Mouse (Mus musculus) hindbrain, embryonic 15.5 days (tissue): ENCODE measurements around the gene Tor2a. TPM values are rescaled to one million over a fixed set of nuclear protein-coding genes. Genes with fewer than 3 reads are reported as not detected.
A peak's percentile ranks its signal among the peaks of the same experiment; 100 is the strongest.

Experiments used
- ATAC-seq: fragments of 200-750 bp; cut with Nextera tagmentation; 2 replicates; pipeline ENCODE4 v1.8.0; 2017; ENCODE audit warnings: low read depth, moderate number of reproducible peaks, moderate TSS enrichment; ENCODE audit not compliant: low FRiP score
- H3K27ac ChIP-seq: fragments of 300-500 bp; sonication (generic); replicated peaks from 2 replicates; pipeline ENCODE4 v1.5.1; 2015; ENCODE audit warnings: mild to moderate bottlenecking, inconsistent platforms
- H3K27me3 ChIP-seq: fragments of 300-500 bp; sonication (generic); 2 replicates; pipeline ENCODE4 v1.6.1; 2015; ENCODE audit warnings: control low read depth, inconsistent platforms
- H3K36me3 ChIP-seq: fragments of 300-500 bp; sonication (generic); 2 replicates; pipeline ENCODE4 v1.6.1; 2015; ENCODE audit warnings: control low read depth, inconsistent platforms
- H3K4me1 ChIP-seq: fragments of 300-500 bp; sonication (generic); replicated peaks from 2 replicates; pipeline ENCODE4 v1.6.1; 2015; ENCODE audit warnings: control low read depth, inconsistent platforms
- H3K4me2 ChIP-seq: fragments of 300-500 bp; sonication (generic); 2 replicates; pipeline ENCODE4 v1.6.1; 2015; ENCODE audit warnings: moderate library complexity, mild to moderate bottlenecking, inconsistent platforms
- H3K4me3 ChIP-seq: fragments of 300-500 bp; sonication (generic); 2 replicates; pipeline ENCODE4 v1.5.1; 2015; ENCODE audit warnings: mild to moderate bottlenecking, inconsistent platforms
- H3K9ac ChIP-seq: fragments of 300-500 bp; sonication (generic); 2 replicates; pipeline ENCODE4 v1.6.1; 2015; ENCODE audit warnings: inconsistent platforms
- H3K9me3 ChIP-seq: fragments of 300-500 bp; sonication (generic); 2 replicates; pipeline ENCODE4 v1.6.1; 2016; ENCODE audit warnings: control low read depth, inconsistent platforms
- WGBS: fragments of 180-500 bp; shearing (Covaris S2); methylation state at CpG from one replicate; pipeline ENCODE4 v1.1.7; 2015; 5-methylcytosine and 5-hydroxymethylcytosine counted together
- polyA plus RNA-seq: library from polyadenylated mRNA; unstranded; fragments of >200 nt; fragmentation: Nextera tagmentation; extraction: Ambion mirVana; gene quantifications from 2 replicates; pipeline ENCODE4 v1.2.1, GENCODE M21; 2015

Gene Tor2a
- polyA plus RNA-seq, 1 experiment from 2014 or later = 53.3 TPM

- Histone ChIP-seq H3K9me3 (no peaks in the 10 kb centered on the region), H3K4me2 (no peak overlapping the region), H3K27me3 (no peaks in the 10 kb centered on the region), H3K9ac (no peak overlapping the region), H3K4me1 (peaks cover 15% of the 10 kb centered on the region), H3K27ac (no peak overlapping the region), H3K36me3 (no peaks in the 10 kb centered on the region), H3K4me3 (no peak overlapping the region)
- whole genome bisulfite sequencing = 39% methylated on average over 12 of the region's 12 CpGs
- no peak for ATAC-seq
Measured at GRCm38 (mm10) chr2:32771886-32772285, 14.9 kb downstream of the Tor2a start.

DNA sequence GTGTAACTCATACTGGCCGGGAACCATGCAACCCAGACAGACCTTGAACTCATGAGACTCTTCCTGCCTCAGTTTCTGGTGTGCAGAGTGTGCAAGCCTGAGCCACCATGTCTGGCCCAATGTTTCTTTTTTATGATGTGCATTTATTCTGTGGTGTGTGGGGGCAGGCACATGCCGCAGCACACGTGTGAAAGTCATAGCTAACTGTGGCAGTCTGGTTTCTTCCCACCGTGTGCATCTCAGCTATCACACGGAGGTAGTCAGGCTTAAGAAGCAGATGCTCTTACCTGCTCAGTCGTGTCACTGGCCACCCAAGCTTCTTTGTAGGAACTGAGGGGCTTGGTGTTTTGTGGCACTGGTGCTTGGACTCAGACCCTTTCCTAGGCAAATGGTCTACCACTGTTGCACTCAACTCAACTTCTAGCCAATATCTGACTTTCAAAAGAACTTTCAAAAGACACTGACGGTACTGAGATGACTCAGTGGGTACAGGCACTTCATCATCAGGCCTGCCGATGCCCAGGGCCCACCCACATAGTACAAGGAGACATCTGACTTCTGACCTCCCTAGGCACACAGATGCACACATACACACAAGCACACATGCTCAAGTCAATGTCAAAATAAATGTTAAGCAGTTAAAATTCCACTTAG, 15.7 kb downstream of the Tor2a start:
- Histone ChIP-seq H3K4me3 (no peak overlapping the region), H3K27ac (no peak overlapping the region), H3K27me3 (no peaks in the 10 kb centered on the region), H3K4me2 (no peak overlapping the region), H3K9ac (no peak overlapping the region), H3K9me3 (no peaks in the 10 kb centered on the region), H3K4me1 (peaks cover 15% of the 10 kb centered on the region), H3K36me3 (no peaks in the 10 kb centered on the region)
- 86% methylated on average over 8 of the region's 8 CpGs for WGBS
- no peak for ATAC-seq

DNA sequence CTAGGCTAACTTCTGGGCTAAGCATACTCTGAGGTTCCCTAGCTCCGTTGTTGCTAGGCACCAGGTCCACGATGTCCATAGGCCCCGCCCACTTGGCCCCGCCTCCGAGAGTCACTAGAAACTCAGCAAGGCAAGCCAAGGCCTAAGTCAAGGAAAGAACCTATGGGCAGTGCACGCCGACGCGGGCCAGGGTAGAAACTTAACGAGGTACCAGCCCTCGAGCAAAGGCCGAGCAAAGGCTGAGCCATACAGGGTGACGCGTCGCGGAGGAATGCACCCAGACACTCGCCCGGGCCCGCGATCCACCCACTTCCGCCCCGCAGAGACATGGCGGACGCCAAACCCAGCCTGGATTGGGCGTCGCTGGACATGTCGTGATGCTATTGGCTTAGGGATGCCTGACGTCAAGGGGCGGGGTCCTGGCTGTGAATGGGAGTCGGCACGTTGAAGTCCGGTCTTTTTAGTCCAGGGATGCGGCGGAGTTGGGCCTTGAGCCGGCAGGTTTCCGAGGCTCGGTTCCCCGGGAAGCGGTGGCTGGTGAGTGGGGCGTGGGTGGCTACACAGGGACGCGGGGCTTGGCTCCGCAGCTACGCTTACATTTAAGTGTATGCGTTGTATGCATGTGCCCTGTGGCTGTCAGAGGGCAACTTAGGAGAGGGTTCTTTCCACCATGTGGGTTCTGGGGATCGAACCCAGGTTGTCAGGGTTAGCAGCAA, 18.5 kb downstream of the Tor2a start, which contains the start of the genes Ttc16 and Ptrh1:
Ttc16 (minus strand) TSS at position 275 of the 716 bp plus-strand sequence.
Ptrh1 (plus strand) TSS at position 428 of the 716 bp plus-strand sequence.
- peak within 1 kb of the TSS; percentile 78 for H3K27ac ChIP-seq
- under 1% methylated on average over 46 of the region's 46 CpGs for WGBS
- no peaks in the 10 kb centered on the region for H3K27me3 ChIP-seq
- H3K4me3 ChIP-seq = peak within 1 kb of the TSS; percentile 60
- ATAC-seq = peak; percentile 98
- H3K9ac ChIP-seq = peak within 1 kb of the TSS; percentile 38
- H3K4me1 ChIP-seq = peaks cover 15% of the 10 kb centered on the region
- no peaks in the 10 kb centered on the region for H3K36me3 ChIP-seq
- no peaks in the 10 kb centered on the region for H3K9me3 ChIP-seq
- peak within 1 kb of the TSS; percentile 77 for H3K4me2 ChIP-seq

GRCm38 (mm10) chr2:32776192-32776591, 19.2 kb downstream of the Tor2a start:
- peaks cover 15% of the 10 kb centered on the region for H3K4me1 ChIP-seq
- 27% methylated on average over 22 of the region's 22 CpGs for WGBS
- H3K4me3 ChIP-seq = peak overlapping the region; percentile 60
- peak overlapping the region; percentile 38 for H3K9ac ChIP-seq
- no peaks in the 10 kb centered on the region for H3K36me3 ChIP-seq
- peak overlapping the region; percentile 77 for H3K4me2 ChIP-seq
- H3K9me3 ChIP-seq = no peaks in the 10 kb centered on the region
- no peak overlapping the region for H3K27ac ChIP-seq
- no peaks in the 10 kb centered on the region for H3K27me3 ChIP-seq
- no peak for ATAC-seq

GRCm38 (mm10) chr2:32778081-32778480, 21.0 kb downstream of the Tor2a start:
- no peak overlapping the region for H3K4me3 ChIP-seq
- WGBS = 91% methylated on average over 6 of the region's 6 CpGs

DNA sequence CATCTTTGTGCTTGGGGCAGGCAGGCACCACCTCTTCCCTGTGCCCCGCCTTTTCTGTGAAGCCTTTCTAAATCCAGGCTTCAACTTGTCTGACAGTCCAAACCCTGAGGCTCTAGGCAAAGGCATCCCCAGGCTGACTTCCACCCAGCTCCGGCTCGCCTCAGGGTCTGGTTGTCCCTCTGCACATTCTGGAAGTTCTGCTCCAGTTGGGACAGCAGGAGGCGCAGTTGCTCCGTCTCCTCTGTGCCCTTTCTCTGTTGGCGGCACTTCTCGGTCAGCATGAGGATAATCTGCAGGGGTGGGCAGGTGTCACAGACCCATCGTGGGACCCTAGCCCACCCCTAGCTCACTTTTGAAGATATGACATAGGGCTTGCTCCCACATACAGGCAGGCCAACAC, 22.1 kb downstream of the Tor2a start:
- no peak overlapping the region for H3K9ac ChIP-seq
- peaks cover 19% of the 10 kb centered on the region for H3K4me1 ChIP-seq
- H3K4me3 ChIP-seq = no peak overlapping the region
- 11% methylated on average over 8 of the region's 8 CpGs for WGBS
- no peak overlapping the region for H3K4me2 ChIP-seq
- no peak for ATAC-seq
- no peaks in the 10 kb centered on the region for H3K27me3 ChIP-seq
- no peak overlapping the region for H3K27ac ChIP-seq
- H3K36me3 ChIP-seq = no peaks in the 10 kb centered on the region
- no peaks in the 10 kb centered on the region for H3K9me3 ChIP-seq

More at GRCm38 (mm10) chr2:32778081-32778480, 21.0 kb downstream of the Tor2a start:
- Histone ChIP-seq H3K4me2 (no peak overlapping the region), H3K36me3 (no peaks in the 10 kb centered on the region), H3K9me3 (no peaks in the 10 kb centered on the region), H3K27me3 (no peaks in the 10 kb centered on the region), H3K27ac (no peak overlapping the region), H3K4me1 (peaks cover 15% of the 10 kb centered on the region), H3K9ac (no peak overlapping the region)
- ATAC-seq = no peak

GRCm38 (mm10) chr2:32779714-32780113, 22.7 kb downstream of the Tor2a start:
- ATAC-seq = no peak
- WGBS = 91% methylated on average over 6 of the region's 6 CpGs
- H3K4me3 ChIP-seq = no peak overlapping the region

DNA sequence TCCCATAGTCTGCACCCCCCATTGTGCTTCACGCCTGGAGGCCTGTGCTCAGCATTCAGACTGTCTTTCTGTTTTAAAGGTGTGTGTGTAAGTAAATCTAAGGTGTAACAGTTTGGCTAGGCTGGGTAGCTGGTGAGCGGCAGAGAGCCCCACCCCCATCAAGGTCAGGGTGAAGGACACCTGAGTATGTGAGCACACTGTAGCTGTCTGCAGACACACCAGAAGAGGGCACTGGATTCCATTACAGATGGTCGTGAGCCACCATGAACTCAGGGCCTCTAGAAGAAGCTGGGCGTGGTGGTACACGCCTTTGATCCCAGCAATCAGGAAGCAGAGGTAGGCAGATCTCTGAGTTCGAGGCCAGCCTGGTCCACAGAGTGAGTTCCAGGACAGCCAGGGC, 24.7 kb downstream of the Tor2a start:
- H3K4me3 ChIP-seq = no peak overlapping the region
- peaks cover 8% of the 10 kb centered on the region; the same call in 1 of the 2 replicates for H3K4me1 ChIP-seq
- H3K36me3 ChIP-seq = no peaks in the 10 kb centered on the region
- 73% methylated on average over 6 of the region's 6 CpGs for WGBS
- no peak overlapping the region for H3K27ac ChIP-seq
- H3K9ac ChIP-seq = no peak overlapping the region
- no peaks in the 10 kb centered on the region for H3K27me3 ChIP-seq
- ATAC-seq = no peak
- no peak overlapping the region for H3K4me2 ChIP-seq
- no peaks in the 10 kb centered on the region for H3K9me3 ChIP-seq

More at GRCm38 (mm10) chr2:32779714-32780113, 22.7 kb downstream of the Tor2a start:
- H3K9ac ChIP-seq = no peak overlapping the region
- H3K27me3 ChIP-seq = no peaks in the 10 kb centered on the region
- H3K27ac ChIP-seq = no peak overlapping the region
- no peak overlapping the region for H3K4me2 ChIP-seq
- H3K9me3 ChIP-seq = no peaks in the 10 kb centered on the region
- H3K36me3 ChIP-seq = no peaks in the 10 kb centered on the region
- H3K4me1 ChIP-seq = peaks cover 21% of the 10 kb centered on the region

- Histone ChIP-seq H3K27ac (no peak within 1 kb of the TSS), H3K4me3 (no peak within 1 kb of the TSS), H3K4me1 (peaks cover 8% of the 10 kb centered on the region; the same call in 1 of the 2 replicates), H3K36me3 (no peaks in the 10 kb centered on the region), H3K4me2 (peak within 1 kb of the TSS; percentile 28), H3K9me3 (no peaks in the 10 kb centered on the region), H3K9ac (no peak within 1 kb of the TSS), H3K27me3 (no peaks in the 10 kb centered on the region)
- ATAC-seq = no peak
- 63% methylated on average over 4 of the region's 4 CpGs for WGBS
Measured at GRCm38 (mm10) chr2:32784048-32784681, 27.1 kb downstream of the Tor2a start, which contains the start of gene Cfap157. Gene Cfap157 (minus strand): TSS chr2:32784428.

- no peak overlapping the region for H3K27ac ChIP-seq
- peaks cover 8% of the 10 kb centered on the region; the same call in 1 of the 2 replicates for H3K4me1 ChIP-seq
- H3K9me3 ChIP-seq = no peaks in the 10 kb centered on the region
- no peaks in the 10 kb centered on the region for H3K27me3 ChIP-seq
- no peak for ATAC-seq
- no peak overlapping the region for H3K4me2 ChIP-seq
- 63% methylated on average over 6 of the region's 6 CpGs for WGBS
- no peak overlapping the region for H3K9ac ChIP-seq
- peaks cover 16% of the 10 kb centered on the region; the same call in 1 of the 2 replicates for H3K36me3 ChIP-seq
- H3K4me3 ChIP-seq = no peak overlapping the region
Measured at GRCm38 (mm10) chr2:32787176-32787575, 30.1 kb downstream of the Tor2a start.

DNA sequence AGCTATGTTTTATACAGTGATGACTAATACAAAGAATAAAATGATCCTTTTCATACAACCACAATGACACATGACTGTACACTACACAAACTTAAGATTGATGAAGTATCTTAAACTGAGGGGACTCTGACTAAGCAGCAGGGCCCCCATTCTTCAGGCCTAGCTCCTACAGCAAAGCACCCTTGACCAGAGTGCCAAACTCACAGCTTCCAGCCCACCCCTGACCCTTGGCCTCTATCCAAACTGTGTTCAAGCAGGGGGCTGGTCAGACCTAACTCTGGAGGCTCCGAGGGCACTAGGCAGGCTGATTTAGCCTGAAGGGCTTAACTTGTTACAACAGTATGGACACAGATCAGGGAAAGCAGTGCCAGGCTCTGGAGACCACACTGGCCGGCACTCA, 31.5 kb downstream of the Tor2a start:
- ATAC-seq = no peak

GRCm38 (mm10) chr2:32791297-32791696, 34.3 kb downstream of the Tor2a start:
- 73% methylated on average over 6 of the region's 6 CpGs for WGBS
- Histone ChIP-seq H3K9ac (no peak overlapping the region), H3K4me1 (no peaks in the 10 kb centered on the region), H3K4me3 (no peak overlapping the region), H3K27me3 (no peaks in the 10 kb centered on the region), H3K4me2 (no peak overlapping the region), H3K36me3 (peaks cover 42% of the 10 kb centered on the region), H3K27ac (no peak overlapping the region), H3K9me3 (no peaks in the 10 kb centered on the region)
- ATAC-seq = no peak

More for the DNA sequence above, 31.5 kb downstream of the Tor2a start:
- Histone ChIP-seq H3K27me3 (no peaks in the 10 kb centered on the region), H3K27ac (no peak overlapping the region), H3K4me2 (no peak overlapping the region), H3K9ac (no peak overlapping the region), H3K9me3 (no peaks in the 10 kb centered on the region), H3K36me3 (peaks cover 17% of the 10 kb centered on the region), H3K4me3 (no peak overlapping the region), H3K4me1 (peaks cover 8% of the 10 kb centered on the region; the same call in 1 of the 2 replicates)
- WGBS = 70% methylated on average over 2 of the region's 2 CpGs
